Mouse (Mus musculus): ENCODE results near the gene Zfp983.
"Not testable (repeated sequence)": the region's sequence is repeated elsewhere in the genome, so short reads cannot be mapped to it uniquely, and the experiment has no call there.

Gene Zfp983

GRCm38 (mm10) chr17:21650364-21650907 is at the start of gene Zfp983:
TSS of gene Zfp983 (plus strand) at chr17:21650624.
- DNase-seq (ENCODE audit: low spot score), result peak; percentile 91

GRCm38 (mm10) chr17:21616356-21616755 is 34.1 kb upstream of the Zfp983 start:
- DNase-seq (ENCODE audit: low spot score), result no peak

GRCm38 (mm10) chr17:21617352-21617751 is 33.1 kb upstream of the Zfp983 start:
- DNase-seq (ENCODE audit: low spot score), result no peak

GRCm38 (mm10) chr17:21623647-21624046 is 26.8 kb upstream of the Zfp983 start:
- DNase-seq (ENCODE audit: low spot score), result no peak

- DNase-seq (ENCODE audit: low spot score), result not testable (repeated sequence)
These were observed 14.7 kb upstream of the Zfp983 start for GRCm38 (mm10) chr17:21635758-21636157.

GRCm38 (mm10) chr17:21648791-21649190 is 1.6 kb upstream of the Zfp983 start:
- DNase-seq (ENCODE audit: low spot score), result peak; percentile 35

- peak; percentile 75 for DNase-seq (ENCODE audit: low spot score)
These were observed 488 bp upstream of the Zfp983 start for GRCm38 (mm10) chr17:21649936-21650335.

- DNase-seq (ENCODE audit: low spot score), result not testable (repeated sequence)
These were observed 28.4 kb downstream of the Zfp983 start for GRCm38 (mm10) chr17:21678826-21679225.

GRCm38 (mm10) chr17:21679273-21680018 is 29.0 kb downstream of the Zfp983 start:
- DNase-seq (ENCODE audit: low spot score), result peak; percentile 91

- DNase-seq (ENCODE audit: low spot score), result not testable (repeated sequence)
These were observed 29.6 kb downstream of the Zfp983 start for GRCm38 (mm10) chr17:21680019-21680376.

GRCm38 (mm10) chr17:21691560-21691959 is 41.1 kb downstream of the Zfp983 start, which contains the start of gene Gm10226:
TSS of gene Gm10226 (plus strand) at chr17:21691860.
- DNase-seq (ENCODE audit: low spot score), result no peak

GRCm38 (mm10) chr17:21693342-21693741 is 42.9 kb downstream of the Zfp983 start:
- no peak for DNase-seq (ENCODE audit: low spot score)

GRCm38 (mm10) chr17:21696073-21696472 is 45.6 kb downstream of the Zfp983 start:
- DNase-seq (ENCODE audit: low spot score), result no peak

- DNase-seq (ENCODE audit: low spot score), result no peak
These were observed 52.1 kb downstream of the Zfp983 start for GRCm38 (mm10) chr17:21702281-21703240.

- DNase-seq (ENCODE audit: low spot score), result no peak
These were observed 53.0 kb downstream of the Zfp983 start for GRCm38 (mm10) chr17:21703414-21703813.

- peak; percentile 94 for DNase-seq (ENCODE audit: low spot score)
These were observed 57.0 kb downstream of the Zfp983 start, which contains the start of gene Zfp760 for GRCm38 (mm10) chr17:21707343-21707996. TSS of gene Zfp760 (plus strand) at chr17:21707741.

- DNase-seq (ENCODE audit: low spot score), result no peak
These were observed 58.0 kb downstream of the Zfp983 start for GRCm38 (mm10) chr17:21708401-21708800.

All from MN1 (cell line).